Mouse (Mus musculus) stomach, postnatal 0 days (tissue): ENCODE results near the gene Syf2. TPM values are rescaled to one million over a fixed set of nuclear protein-coding genes. Genes with fewer than 3 reads are reported as not detected.
A peak's percentile ranks its signal among the peaks of the same experiment; 100 is the strongest.

Source experiments
- ATAC-seq: fragments of 200-750 bp; cut with Nextera tagmentation; 2 replicates; pipeline ENCODE4 v1.8.0; 2017; ENCODE audit not compliant: low FRiP score, low TSS enrichment
- DNase-seq: peaks from one replicate; pipeline ENCODE4 v3.0.0-alpha.2; 2016; ENCODE audit warnings: low spot score
- H3K27ac ChIP-seq: fragments of 300-500 bp; sonication (generic); replicated peaks from 2 replicates; pipeline ENCODE4 v1.5.1; 2014; ENCODE audit warnings: mild to moderate bottlenecking, control low read depth
- H3K27me3 ChIP-seq: fragments of 300-500 bp; sonication (generic); 2 replicates; pipeline ENCODE4 v1.6.1; 2014; ENCODE audit warnings: low read length; ENCODE audit not compliant: control insufficient read depth, insufficient read depth
- H3K36me3 ChIP-seq: fragments of 300-500 bp; sonication (generic); 2 replicates; pipeline ENCODE4 v1.6.1; 2014; ENCODE audit warnings: low read length, mixed read lengths; ENCODE audit not compliant: control insufficient read depth, insufficient read depth
- H3K4me1 ChIP-seq: fragments of 300-500 bp; sonication (generic); replicated peaks from 2 replicates; pipeline ENCODE4 v1.6.1; 2014; ENCODE audit warnings: antibody characterized with exemption; ENCODE audit not compliant: control insufficient read depth, insufficient read depth
- H3K4me2 ChIP-seq: fragments of 300-500 bp; sonication (generic); replicated peaks from 2 replicates; pipeline ENCODE4 v1.6.1; 2014; ENCODE audit warnings: low read depth, mild to moderate bottlenecking, control low read depth, moderate library complexity
- H3K4me3 ChIP-seq: fragments of 300-500 bp; sonication (generic); 2 replicates; pipeline ENCODE4 v1.5.1; 2014; ENCODE audit warnings: low read depth, low read length, control low read depth
- H3K9ac ChIP-seq: fragments of 300-500 bp; sonication (generic); 2 replicates; pipeline ENCODE4 v1.6.1; 2014; ENCODE audit warnings: mild to moderate bottlenecking, low read length, control low read depth, mixed read lengths
- H3K9me3 ChIP-seq: fragments of 300-500 bp; sonication (generic); 2 replicates; pipeline ENCODE4 v1.6.1; 2016; ENCODE audit warnings: low read length; ENCODE audit not compliant: control insufficient read depth
- CTCF ChIP-seq: IDR thresholded peaks from 2 replicates; pipeline ENCODE4 v1.5.1; 2016; ENCODE audit warnings: antibody characterized with exemption, low read depth, mild to moderate bottlenecking, moderate library complexity
- EP300 ChIP-seq: optimal IDR thresholded peaks from 2 replicates; pipeline ENCODE3; 2016; ENCODE audit warnings: antibody characterized with exemption
- WGBS: fragments of 180-500 bp; shearing (Covaris S2); extraction: QIAGEN DNeasy Blood & Tissue Kit; methylation state at CpG from one replicate; pipeline ENCODE4 v1.1.7; 2014; 5-methylcytosine and 5-hydroxymethylcytosine counted together
- polyA plus RNA-seq: library from polyadenylated mRNA; unstranded; fragments of >200 nt; fragmentation: Nextera tagmentation; extraction: Ambion mirVana; gene quantifications from 2 replicates; pipeline ENCODE4 v1.2.1, GENCODE M21; 2015

The Syf2 gene
- polyA plus RNA-seq, 1 experiment from 2014 or later: 74.1 TPM

DNA sequence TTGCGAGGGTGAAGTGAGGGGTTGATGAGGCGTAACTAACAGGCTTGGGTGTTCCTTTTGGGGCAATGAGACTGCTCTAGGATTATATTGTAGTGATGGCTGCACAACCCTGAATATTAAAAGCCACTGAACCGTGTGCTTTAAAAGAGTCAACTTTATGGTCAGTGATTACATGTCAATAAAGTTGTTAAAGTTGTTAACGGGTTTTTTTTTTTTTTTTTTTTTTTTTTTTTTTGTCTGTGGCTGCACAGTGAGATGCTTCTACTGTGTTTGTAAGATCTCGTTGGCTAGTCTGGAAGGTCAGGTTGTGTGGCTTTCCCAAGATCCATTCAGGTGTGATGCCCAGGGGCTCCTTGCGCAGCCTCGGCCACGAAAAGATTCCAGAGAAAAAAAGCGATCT, 9.2 kb downstream of the Syf2 start:
- Histone ChIP-seq H3K9ac (no peak overlapping the region), H3K27me3 (no peaks in the 10 kb centered on the region), H3K4me1 (no peaks in the 10 kb centered on the region), H3K36me3 (peaks cover 12% of the 10 kb centered on the region), H3K4me3 (no peak overlapping the region), H3K9me3 (no peaks in the 10 kb centered on the region), H3K27ac (no peak overlapping the region), H3K4me2 (no peak overlapping the region)
- ATAC-seq: no peak
- no peak for DNase-seq
- 61% methylated on average over 9 of the region's 9 CpGs for WGBS
- TF ChIP-seq EP300: no peak
- TF ChIP-seq CTCF: no peak

DNA sequence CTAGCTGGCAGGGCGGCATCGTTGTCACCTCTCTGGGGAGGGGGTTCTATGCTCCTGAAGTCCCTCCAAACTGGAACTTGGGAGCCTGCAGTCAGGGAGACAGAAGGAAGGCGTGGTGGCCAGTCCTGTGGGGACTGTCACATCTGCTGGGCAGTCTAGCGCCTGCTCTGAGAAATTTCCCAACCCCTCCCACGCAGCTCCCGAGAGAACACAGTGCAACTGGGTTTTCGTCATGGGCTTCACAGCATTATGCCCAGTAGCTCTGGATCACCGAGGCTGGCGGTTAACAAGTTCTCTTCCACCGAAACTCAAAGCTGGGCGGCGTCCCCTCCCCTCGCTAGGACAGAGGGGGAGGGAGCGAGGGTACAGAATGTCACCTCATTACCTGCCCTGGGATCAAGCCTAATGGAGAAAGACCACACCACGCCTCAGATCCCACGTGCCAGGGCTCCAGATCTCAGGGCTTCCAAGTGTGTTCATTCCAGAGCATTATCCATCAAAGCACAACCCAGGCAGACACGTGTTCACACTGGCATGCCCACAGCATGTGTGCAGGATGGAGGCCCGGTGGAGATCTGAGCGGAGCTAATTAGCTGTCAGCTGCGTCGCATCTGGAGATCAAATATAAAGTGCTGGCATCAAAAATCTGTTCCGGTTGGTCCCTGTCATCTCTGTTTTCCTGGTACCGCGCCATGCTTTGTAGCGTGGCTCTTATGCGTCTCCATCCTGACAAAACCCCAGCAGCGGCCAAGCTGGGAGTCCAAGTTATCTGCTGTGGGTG, 13.2 kb downstream of the Syf2 start:
- Histone ChIP-seq H3K4me1 (no peaks in the 10 kb centered on the region), H3K27me3 (no peaks in the 10 kb centered on the region), H3K9ac (no peak overlapping the region), H3K4me3 (no peak overlapping the region), H3K4me2 (no peak overlapping the region), H3K36me3 (no peaks in the 10 kb centered on the region), H3K9me3 (no peaks in the 10 kb centered on the region), H3K27ac (no peak overlapping the region)
- 46% methylated on average over 27 of the region's 27 CpGs for WGBS
- DNase-seq (no peak), ATAC-seq (no peak)
- TF ChIP-seq EP300 (no peak), CTCF (no peak)

DNA sequence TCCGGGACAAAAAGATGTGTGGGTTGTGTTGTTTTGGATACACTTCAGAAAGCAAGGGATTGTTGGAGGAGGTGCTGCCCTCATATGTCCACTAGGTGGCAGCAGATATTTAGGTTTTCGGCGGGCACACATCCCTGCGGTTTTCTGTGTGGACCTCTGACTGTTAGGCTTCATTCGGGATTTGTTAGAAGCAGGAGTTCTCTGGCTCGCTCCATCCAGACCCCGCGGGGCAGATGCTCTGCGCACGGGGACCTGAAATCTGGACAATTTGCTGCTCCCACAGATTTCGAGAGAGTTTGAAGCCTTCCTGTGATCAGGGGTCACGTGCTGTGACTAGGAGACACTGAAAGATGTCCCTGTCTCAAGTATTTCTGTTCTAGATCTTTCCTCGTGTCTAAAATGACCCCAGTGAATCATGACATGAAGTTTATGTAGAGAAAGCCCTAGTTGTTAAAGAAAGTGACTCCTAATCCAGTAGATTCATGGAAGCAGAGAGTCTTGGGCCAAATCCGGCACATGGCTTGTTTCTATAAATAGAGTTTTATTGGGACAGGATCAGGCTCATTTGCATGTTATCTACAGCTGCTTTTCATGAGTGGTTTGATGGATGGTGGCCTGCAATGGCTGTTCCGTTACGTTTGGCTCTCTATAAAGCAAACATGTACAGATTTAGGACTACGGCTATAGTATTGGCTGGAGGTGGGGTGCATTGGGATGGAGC, 15.5 kb downstream of the Syf2 start:
- no peak for TF ChIP-seq EP300
- peak; percentile 97 for TF ChIP-seq CTCF
- ATAC-seq: peak; percentile 61; the same call in 1 of the 2 replicates
- no peak overlapping the region for H3K4me3 ChIP-seq

DNA sequence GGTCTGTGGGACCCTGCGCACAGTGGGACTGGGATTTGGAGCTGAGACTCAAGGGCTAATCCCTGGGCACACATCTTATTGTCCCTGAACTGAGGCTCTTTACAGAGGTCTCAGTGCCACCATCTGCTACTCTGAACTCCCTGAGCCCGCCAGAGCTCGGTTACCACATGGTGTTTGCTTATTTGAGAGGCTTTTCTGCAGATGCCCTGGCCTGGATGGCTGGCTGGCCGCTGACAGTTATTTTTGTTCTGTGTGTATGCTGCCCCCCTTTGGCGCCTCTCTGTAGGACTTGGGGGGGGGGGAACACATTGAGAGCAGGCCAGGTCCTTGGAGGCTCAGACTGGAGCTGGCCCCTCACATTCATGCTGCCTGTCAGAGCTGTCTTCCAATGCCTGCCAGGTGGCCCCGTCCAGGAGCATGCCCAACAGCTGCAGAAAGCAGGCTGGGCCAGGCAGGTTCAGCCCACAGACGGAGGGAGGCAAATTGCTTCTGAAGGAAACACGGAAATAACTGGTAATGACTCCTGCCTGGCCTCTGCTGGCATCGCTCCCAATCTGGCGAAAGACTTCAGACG, 19.9 kb downstream of the Syf2 start:
- Histone ChIP-seq H3K4me1 (no peaks in the 10 kb centered on the region; the same call in 1 of the 2 replicates), H3K9me3 (no peaks in the 10 kb centered on the region), H3K27me3 (no peaks in the 10 kb centered on the region), H3K9ac (no peak overlapping the region), H3K36me3 (no peaks in the 10 kb centered on the region), H3K4me2 (no peak overlapping the region), H3K27ac (0 out of 2 replicates have a peak overlapping the region, but pooled peaks have one; percentile 30), H3K4me3 (no peak overlapping the region)
- ATAC-seq (peak; percentile 89), DNase-seq (peak; percentile 86)
- 10% methylated on average over 11 of the region's 11 CpGs for WGBS
- TF ChIP-seq EP300: no peak
- peak; percentile 63 for TF ChIP-seq CTCF

More for the DNA sequence above, 15.5 kb downstream of the Syf2 start:
- H3K36me3 ChIP-seq: no peaks in the 10 kb centered on the region
- peak overlapping the region; percentile 21 for H3K4me2 ChIP-seq
- H3K9me3 ChIP-seq: no peaks in the 10 kb centered on the region
- H3K27ac ChIP-seq: no peak overlapping the region
- no peak overlapping the region for H3K9ac ChIP-seq
- no peaks in the 10 kb centered on the region for H3K27me3 ChIP-seq
- peak; percentile 71 for DNase-seq
- no peaks in the 10 kb centered on the region; the same call in 1 of the 2 replicates for H3K4me1 ChIP-seq
- 7% methylated on average over 17 of the region's 17 CpGs for WGBS

DNA sequence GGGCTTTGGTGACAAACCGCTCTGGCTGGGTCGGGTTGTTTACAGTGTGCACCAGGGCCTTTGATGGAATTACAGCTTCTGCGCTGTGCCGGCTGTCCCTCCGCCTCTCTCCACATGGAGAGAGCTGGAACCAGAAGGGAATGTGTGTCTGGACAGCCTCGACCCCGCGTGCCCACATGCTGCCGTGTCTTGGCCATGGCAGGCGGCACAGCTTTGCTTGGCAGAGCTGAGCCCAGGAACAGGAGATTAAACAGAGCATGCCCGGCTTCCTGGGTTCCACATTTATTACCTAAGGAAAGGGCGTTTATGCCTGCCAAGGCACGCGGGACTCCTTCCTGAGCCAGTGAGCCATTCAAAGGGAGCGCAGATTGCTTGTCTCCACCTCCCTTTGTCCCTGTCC, 23.8 kb downstream of the Syf2 start:
- DNase-seq: no peak
- H3K4me2 ChIP-seq: no peak overlapping the region
- H3K9ac ChIP-seq: no peak overlapping the region
- 0 out of 2 replicates have a peak overlapping the region, but pooled peaks have one; percentile 40 for H3K27ac ChIP-seq
- ATAC-seq: peak; percentile 33; the same call in 1 of the 2 replicates
- no peaks in the 10 kb centered on the region for H3K27me3 ChIP-seq
- no peaks in the 10 kb centered on the region for H3K9me3 ChIP-seq
- H3K4me1 ChIP-seq: no peaks in the 10 kb centered on the region; the same call in 1 of the 2 replicates
- H3K4me3 ChIP-seq: no peak overlapping the region
- WGBS: 11% methylated on average over 15 of the region's 15 CpGs
- TF ChIP-seq CTCF: no peak
- no peak for TF ChIP-seq EP300
- no peaks in the 10 kb centered on the region for H3K36me3 ChIP-seq
